Mouse (Mus musculus) limb, embryonic 14.5 days (tissue): Measurements from ENCODE around the gene Usp7. TPM values are rescaled to one million over a fixed set of nuclear protein-coding genes. Genes with fewer than 3 reads are reported as not detected.

Experiments
- ATAC-seq: fragments of 200-750 bp; cut with Nextera tagmentation; 2 replicates; pipeline ENCODE4 v1.8.0; 2017; ENCODE audit warnings: low read depth, moderate number of reproducible peaks, moderate TSS enrichment; ENCODE audit not compliant: low FRiP score
- DNase-seq: peaks from one replicate; pipeline ENCODE4 v3.0.0-alpha.2; 2015; ENCODE audit warnings: low spot score
- H3K27ac ChIP-seq: fragments of 300-500 bp; sonication (generic); replicated peaks from 2 replicates; pipeline ENCODE4 v1.5.1; 2014; ENCODE audit warnings: low read depth, mild to moderate bottlenecking, low read length, moderate library complexity, mixed read lengths
- H3K27me3 ChIP-seq: fragments of 300-500 bp; sonication (generic); 2 replicates; pipeline ENCODE4 v1.6.1; 2014; ENCODE audit warnings: low read length, mixed read lengths; ENCODE audit not compliant: control insufficient read depth, insufficient read depth
- H3K36me3 ChIP-seq: fragments of 300-500 bp; sonication (generic); 2 replicates; pipeline ENCODE4 v1.6.1; 2014; ENCODE audit warnings: mild to moderate bottlenecking, low read length, moderate library complexity, mixed read lengths; ENCODE audit not compliant: control insufficient read depth, insufficient read depth
- H3K4me1 ChIP-seq: fragments of 300-500 bp; sonication (generic); 2 replicates; pipeline ENCODE4 v1.6.1; 2014; ENCODE audit warnings: antibody characterized with exemption, low read length, mixed read lengths; ENCODE audit not compliant: control insufficient read depth, insufficient read depth
- H3K4me2 ChIP-seq: fragments of 300-500 bp; sonication (generic); replicated peaks from 2 replicates; pipeline ENCODE4 v1.6.1; 2014; ENCODE audit warnings: low read depth, mild to moderate bottlenecking, low read length, moderate library complexity; ENCODE audit not compliant: severe bottlenecking
- H3K4me3 ChIP-seq: fragments of 300-500 bp; sonication (generic); replicated peaks from 2 replicates; pipeline ENCODE4 v1.5.1; 2014; ENCODE audit warnings: low read length
- H3K9ac ChIP-seq: fragments of 300-500 bp; sonication (generic); 2 replicates; pipeline ENCODE4 v1.6.1; 2014; ENCODE audit warnings: mild to moderate bottlenecking, low read depth, low read length, moderate library complexity; ENCODE audit not compliant: severe bottlenecking
- H3K9me3 ChIP-seq: fragments of 300-500 bp; sonication (generic); 2 replicates; pipeline ENCODE4 v1.6.1; 2016; ENCODE audit warnings: low read length; ENCODE audit not compliant: control insufficient read depth
- POLR2A ChIP-seq: fragments of 200-500 bp; IDR thresholded peaks from 2 replicates; pipeline ENCODE4 v1.8.0; 2012; ENCODE audit warnings: inconsistent platforms, mild to moderate bottlenecking, moderate library complexity, borderline replicate concordance; ENCODE audit not compliant: insufficient read depth, insufficient read length; ENCODE audit errors: extremely low read depth
- whole genome bisulfite sequencing: fragments of 180-500 bp; shearing (Covaris S2); extraction: QIAGEN DNeasy Blood & Tissue Kit; methylation state at CpG from one replicate; pipeline ENCODE4 v1.1.7; 2014; 5-methylcytosine and 5-hydroxymethylcytosine counted together
- polyA plus RNA-seq, 2 experiments: library from polyadenylated mRNA; depleted of rRNA in 1 of 2; stranded (reverse) in 1 of 2; unstranded in 1 of 2; fragments of >200 nt; fragmentation: Nextera tagmentation in 1 of 2; extraction: Ambion mirVana in 1 of 2; gene quantifications; 2 replicates each; pipeline versions ENCODE4 v1.2.1 to v1.2.3; 2012 to 2014

Gene Usp7
- polyA plus RNA-seq, 2 experiments: 47.1 to 104 TPM

GRCm38 (mm10) chr16:8783198-8783913 is 8.8 kb downstream of the Usp7 start:
- no peak overlapping the region for H3K9ac ChIP-seq
- TF ChIP-seq POLR2A: no peak
- ATAC-seq (no peak), DNase-seq (no peak)
- H3K4me1 ChIP-seq: no peaks in the 10 kb centered on the region
- H3K9me3 ChIP-seq: no peaks in the 10 kb centered on the region
- H3K4me3 ChIP-seq: no peak overlapping the region
- no peak overlapping the region for H3K4me2 ChIP-seq
- H3K27ac ChIP-seq: no peak overlapping the region
- no peaks in the 10 kb centered on the region for H3K36me3 ChIP-seq
- no peaks in the 10 kb centered on the region for H3K27me3 ChIP-seq
- WGBS: 84% methylated on average over 16 of the region's 16 CpGs

GRCm38 (mm10) chr16:8781660-8782059 is 10.4 kb downstream of the Usp7 start:
- ATAC-seq (no peak), DNase-seq (no peak)
- no peak overlapping the region for H3K27ac ChIP-seq
- no peaks in the 10 kb centered on the region for H3K36me3 ChIP-seq
- TF ChIP-seq POLR2A: no peak
- no peak overlapping the region for H3K4me2 ChIP-seq
- H3K4me3 ChIP-seq: no peak overlapping the region
- H3K27me3 ChIP-seq: no peaks in the 10 kb centered on the region
- H3K9me3 ChIP-seq: no peaks in the 10 kb centered on the region
- H3K4me1 ChIP-seq: no peaks in the 10 kb centered on the region
- 86% methylated on average over 2 of the region's 2 CpGs for WGBS
- H3K9ac ChIP-seq: no peak overlapping the region

GRCm38 (mm10) chr16:8781191-8781590 is 10.9 kb downstream of the Usp7 start:
- Histone ChIP-seq H3K4me2 (no peak overlapping the region), H3K9ac (no peak overlapping the region), H3K4me3 (no peak overlapping the region), H3K9me3 (no peaks in the 10 kb centered on the region), H3K27me3 (no peaks in the 10 kb centered on the region), H3K4me1 (no peaks in the 10 kb centered on the region), H3K27ac (no peak overlapping the region), H3K36me3 (no peaks in the 10 kb centered on the region)
- DNase-seq (no peak), ATAC-seq (no peak)
- no peak for TF ChIP-seq POLR2A
- 62% methylated on average over 6 of the region's 6 CpGs for WGBS

- H3K4me2 ChIP-seq: no peak overlapping the region
- ATAC-seq: no peak
- H3K27me3 ChIP-seq: no peaks in the 10 kb centered on the region
- H3K9me3 ChIP-seq: no peaks in the 10 kb centered on the region
- H3K27ac ChIP-seq: no peak overlapping the region
- DNase-seq: no peak
- no peak overlapping the region for H3K9ac ChIP-seq
- H3K36me3 ChIP-seq: no peaks in the 10 kb centered on the region
- WGBS: 82% methylated on average over 3 of the region's 3 CpGs
- H3K4me1 ChIP-seq: no peaks in the 10 kb centered on the region
- no peak overlapping the region for H3K4me3 ChIP-seq
- no peak for TF ChIP-seq POLR2A
Measured at GRCm38 (mm10) chr16:8780187-8780586, 11.9 kb downstream of the Usp7 start.

- Histone ChIP-seq H3K4me1 (no peaks in the 10 kb centered on the region), H3K4me3 (no peak overlapping the region)
Measured at GRCm38 (mm10) chr16:8778697-8779096, 13.4 kb downstream of the Usp7 start.

More at GRCm38 (mm10) chr16:8778697-8779096, 13.4 kb downstream of the Usp7 start:
- H3K9ac ChIP-seq: no peak overlapping the region
- no peak for TF ChIP-seq POLR2A
- H3K27me3 ChIP-seq: no peaks in the 10 kb centered on the region
- no peak overlapping the region for H3K27ac ChIP-seq
- no peaks in the 10 kb centered on the region for H3K36me3 ChIP-seq
- DNase-seq: no peak
- no peak for ATAC-seq
- H3K4me2 ChIP-seq: no peak overlapping the region
- no peaks in the 10 kb centered on the region for H3K9me3 ChIP-seq
